Mouse (Mus musculus): ENCODE measurements around the gene Plet1.

Plet1 gene

DNA sequence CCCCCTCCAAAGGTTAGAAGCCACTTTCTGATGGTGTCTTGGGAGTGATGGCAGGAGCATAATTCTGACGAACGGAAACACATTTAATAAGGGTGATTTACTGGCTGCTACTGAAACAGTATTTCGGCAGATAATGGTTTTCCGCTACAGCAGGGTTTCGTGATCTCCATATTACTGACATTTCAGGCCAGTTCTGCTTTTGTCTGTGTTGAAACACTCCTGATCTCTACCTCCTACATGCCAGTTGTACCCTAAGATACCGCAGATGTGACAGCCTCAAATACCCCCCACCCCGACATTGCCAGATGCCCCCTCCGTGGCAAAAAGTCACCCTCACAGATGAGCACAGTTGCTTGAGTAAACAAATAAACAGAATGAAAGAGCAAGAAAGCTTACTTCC is 14.8 kb upstream of the Plet1 start:
- no peak for TF ChIP-seq GATA4 (IDR thresholded peaks at IDR 0.05; ENCODE audit: insufficient replicate concordance, low read length)

DNA sequence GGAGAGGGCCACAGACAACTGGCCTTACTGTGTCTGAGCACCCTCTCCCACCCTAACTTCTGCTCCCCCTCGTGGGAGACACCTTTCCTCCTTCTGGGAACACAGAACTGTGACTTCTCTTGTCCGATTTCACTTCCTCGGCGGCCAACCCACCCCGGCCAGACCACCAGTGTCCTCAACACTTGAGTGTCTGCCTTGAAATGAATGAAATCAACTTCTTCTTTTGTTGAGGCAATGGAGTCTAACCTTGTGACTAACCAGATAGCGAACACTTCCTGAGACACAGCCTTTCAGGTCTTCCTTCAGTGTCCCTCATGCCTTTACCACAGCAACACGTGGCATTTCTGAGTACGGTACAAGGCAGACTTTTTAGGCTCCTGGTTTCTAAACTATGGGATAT is 11.6 kb upstream of the Plet1 start:
- no peak for TF ChIP-seq GATA4 (IDR thresholded peaks at IDR 0.05; ENCODE audit: insufficient replicate concordance, low read length)

GRCm38 (mm10) chr9:50485521-50485920 is 8.8 kb upstream of the Plet1 start:
- no peak for TF ChIP-seq GATA4 (IDR thresholded peaks at IDR 0.05; ENCODE audit: insufficient replicate concordance, low read length)

DNA sequence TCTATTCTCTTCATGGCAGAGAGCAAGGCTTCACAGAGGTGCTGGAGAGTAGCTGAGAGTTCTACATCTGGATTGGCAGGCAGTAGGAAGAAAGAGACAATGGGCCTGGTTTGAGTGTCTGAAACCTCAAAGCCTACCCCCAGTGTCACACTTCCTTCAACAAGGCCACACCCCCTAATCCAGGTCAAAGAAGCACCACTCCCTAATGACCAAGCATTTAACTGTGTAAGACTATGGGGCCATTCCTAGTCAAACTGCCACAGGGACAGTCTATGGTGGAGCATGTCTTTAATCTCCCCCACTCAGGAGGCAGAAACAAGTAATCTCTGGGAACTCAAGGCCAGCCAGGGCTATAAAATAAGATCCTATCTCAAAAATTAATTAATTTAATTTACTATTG is 3.5 kb upstream of the Plet1 start:
- no peak for TF ChIP-seq GATA4 (IDR thresholded peaks at IDR 0.05; ENCODE audit: insufficient replicate concordance, low read length)

- no peak for TF ChIP-seq GATA4 (IDR thresholded peaks at IDR 0.05; ENCODE audit: insufficient replicate concordance, low read length)
Measured at GRCm38 (mm10) chr9:50491531-50492045, 2.7 kb upstream of the Plet1 start.

GRCm38 (mm10) chr9:50493777-50494176 is 548 bp upstream of the Plet1 start:
- no peak for TF ChIP-seq GATA4 (IDR thresholded peaks at IDR 0.05; ENCODE audit: insufficient replicate concordance, low read length)

DNA sequence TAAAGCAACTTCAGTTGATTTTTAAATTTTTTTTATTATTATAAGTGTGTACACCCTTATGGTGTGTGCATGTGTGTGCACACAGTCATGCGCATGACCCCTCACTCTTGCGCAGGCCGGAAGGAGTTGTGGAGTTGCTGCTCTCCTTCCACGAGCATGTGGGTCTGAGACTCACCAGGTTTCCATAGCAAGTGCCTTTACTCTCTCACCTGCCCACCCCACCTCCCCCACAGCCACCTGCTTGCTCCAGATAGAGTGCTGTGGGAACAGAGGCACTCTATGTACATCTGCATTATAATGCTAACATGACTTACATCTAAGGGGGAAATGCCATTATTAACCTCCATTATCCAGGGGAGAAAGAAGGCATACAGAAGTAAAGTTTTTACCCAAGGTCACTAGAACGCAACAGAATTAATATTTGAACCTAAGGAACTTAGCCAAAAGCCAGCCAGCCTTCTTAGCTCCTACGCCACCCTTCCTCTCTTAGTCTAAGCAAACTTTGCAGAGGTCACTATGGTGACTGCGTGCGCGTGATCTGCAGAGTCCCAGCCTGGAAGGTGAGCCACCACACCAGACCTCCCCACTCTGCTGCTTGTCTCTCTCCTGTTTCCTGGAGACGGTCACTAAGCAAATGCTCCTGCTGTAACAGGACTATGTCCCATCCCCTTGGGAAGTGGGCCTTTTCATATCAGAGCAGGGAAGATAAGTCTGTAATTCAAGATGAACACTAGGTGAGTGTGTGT is 1.3 kb downstream of the Plet1 start:
- TF ChIP-seq GATA4 (IDR thresholded peaks at IDR 0.05; ENCODE audit: insufficient replicate concordance, low read length): no peak

GRCm38 (mm10) chr9:50496151-50496505 is 1.8 kb downstream of the Plet1 start:
- TF ChIP-seq GATA4 (IDR thresholded peaks at IDR 0.05; ENCODE audit: insufficient replicate concordance, low read length): no peak

DNA sequence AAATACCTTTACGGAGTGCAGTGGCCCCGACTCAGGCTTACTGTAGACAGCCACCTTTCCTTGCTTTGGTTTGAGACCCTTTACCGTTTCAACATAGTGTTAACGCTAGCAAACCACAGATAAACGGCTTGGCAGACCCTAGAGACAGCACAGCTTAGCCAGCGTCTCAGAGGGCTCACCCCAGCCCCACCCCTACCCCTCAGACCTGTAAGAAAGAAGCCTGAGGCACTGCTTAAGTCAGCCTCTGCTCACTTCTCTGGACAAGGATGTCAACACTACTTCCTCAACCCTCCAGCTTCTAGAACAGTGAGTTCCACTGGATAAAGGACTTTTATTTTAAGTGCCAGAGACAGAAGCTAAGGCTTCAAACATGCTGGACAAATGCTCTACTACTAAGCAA is 2.2 kb downstream of the Plet1 start:
- TF ChIP-seq GATA4 (IDR thresholded peaks at IDR 0.05; ENCODE audit: insufficient replicate concordance, low read length): no peak

DNA sequence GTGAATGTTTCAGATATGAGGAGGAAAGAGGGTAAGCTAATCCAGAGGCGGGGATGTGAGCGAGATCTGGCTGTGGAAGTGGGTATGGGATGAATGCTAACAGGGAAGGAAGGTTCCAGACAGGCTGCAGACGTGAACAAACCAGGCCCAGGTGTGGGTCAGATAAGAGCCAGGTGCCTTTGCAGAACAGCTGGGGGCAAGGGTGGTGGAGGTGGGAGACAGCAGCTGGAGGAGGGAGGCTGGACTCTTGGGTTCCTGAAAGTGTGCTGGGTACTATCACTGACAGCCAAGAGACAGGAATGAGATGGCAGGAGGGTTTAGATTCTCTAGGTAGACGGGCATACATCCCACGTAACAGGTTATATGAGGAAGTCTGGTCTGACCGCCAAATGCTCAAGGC is 2.8 kb downstream of the Plet1 start:
- no peak for TF ChIP-seq GATA4 (IDR thresholded peaks at IDR 0.05; ENCODE audit: insufficient replicate concordance, low read length)

GRCm38 (mm10) chr9:50497536-50497935 is 3.2 kb downstream of the Plet1 start:
- 0 out of 2 replicates have a peak, but pooled peaks have one; percentile 47 for TF ChIP-seq GATA4 (IDR thresholded peaks at IDR 0.05; ENCODE audit: insufficient replicate concordance, low read length)

GRCm38 (mm10) chr9:50498815-50499214 is 4.5 kb downstream of the Plet1 start:
- no peak for TF ChIP-seq GATA4 (IDR thresholded peaks at IDR 0.05; ENCODE audit: insufficient replicate concordance, low read length)

- TF ChIP-seq GATA4 (IDR thresholded peaks at IDR 0.05; ENCODE audit: insufficient replicate concordance, low read length): no peak
Measured at GRCm38 (mm10) chr9:50499781-50500180, 5.5 kb downstream of the Plet1 start.

DNA sequence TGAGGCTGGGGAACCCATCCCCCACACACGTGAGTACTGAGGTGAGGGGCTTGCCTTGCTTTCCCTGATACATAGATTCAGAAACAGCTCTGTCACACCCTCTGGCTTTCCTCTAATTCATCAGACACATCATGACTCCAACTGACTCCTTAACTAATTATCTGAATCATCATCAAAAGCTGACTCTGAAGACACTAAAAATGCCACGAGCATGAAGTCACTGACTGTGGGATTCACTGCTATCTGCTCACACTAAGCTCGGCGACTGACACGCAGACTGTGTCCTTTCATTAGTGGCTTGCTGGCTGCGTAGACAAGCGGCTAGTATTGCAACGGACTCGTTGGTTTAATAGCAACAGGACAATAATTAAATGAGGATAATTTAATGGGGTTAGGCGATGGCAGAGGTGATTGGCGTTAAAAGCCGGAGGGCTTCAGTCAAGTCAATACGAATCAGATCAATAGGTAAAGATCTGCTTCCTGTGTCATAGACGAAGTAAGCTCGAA is 6.2 kb downstream of the Plet1 start:
- no peak for TF ChIP-seq GATA4 (IDR thresholded peaks at IDR 0.05; ENCODE audit: insufficient replicate concordance, low read length)

DNA sequence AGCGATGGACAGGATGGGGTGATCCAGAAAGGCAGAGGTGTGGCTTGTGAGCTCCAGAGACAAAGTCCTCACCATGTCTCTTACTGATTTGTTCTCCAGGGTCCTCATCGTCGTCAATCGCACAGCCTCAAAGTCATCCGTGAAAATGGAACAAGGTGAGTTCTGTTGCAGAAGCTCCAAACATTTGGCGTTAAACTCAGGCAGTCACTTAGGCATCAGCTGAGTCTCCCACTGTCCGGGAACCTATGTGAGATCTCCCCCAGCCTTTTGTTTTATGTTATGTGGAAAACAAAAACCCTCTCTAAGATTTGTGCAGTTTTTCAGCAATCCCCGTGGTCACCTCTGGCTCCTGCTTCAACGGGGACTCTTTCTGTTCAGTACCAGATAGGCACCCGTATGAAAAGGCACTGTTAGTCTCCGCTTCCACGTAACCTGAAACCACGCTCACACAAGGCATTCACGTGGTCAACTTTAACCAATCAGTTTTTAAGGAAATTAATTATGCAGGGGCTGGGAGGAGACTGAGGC is 6.7 kb downstream of the Plet1 start:
- TF ChIP-seq GATA4 (IDR thresholded peaks at IDR 0.05; ENCODE audit: insufficient replicate concordance, low read length): no peak

GRCm38 (mm10) chr9:50502949-50503348 is 8.6 kb downstream of the Plet1 start:
- TF ChIP-seq GATA4 (IDR thresholded peaks at IDR 0.05; ENCODE audit: insufficient replicate concordance, low read length): no peak

- TF ChIP-seq GATA4 (IDR thresholded peaks at IDR 0.05; ENCODE audit: insufficient replicate concordance, low read length): no peak
Measured at GRCm38 (mm10) chr9:50505405-50505804, 11.1 kb downstream of the Plet1 start.
